Mouse (Mus musculus): ENCODE data around the gene Ncapd3.
A peak's percentile ranks its signal among the peaks of the same experiment; 100 is the strongest.

The Ncapd3 gene

GRCm38 (mm10) chr9:27029828-27030762, at the start of gene Ncapd3, which contains the start of gene Vps26b:
Gene Ncapd3, plus strand, starts transcription at chr9:27030175.
Gene Vps26b, minus strand, starts transcription at chr9:27030065.
- DNase-seq = peak; percentile 96

- DNase-seq = no peak
These were observed 44.8 kb upstream of the Ncapd3 start for GRCm38 (mm10) chr9:26985090-26985613.

- no peak for DNase-seq
These were observed 44.2 kb upstream of the Ncapd3 start for GRCm38 (mm10) chr9:26985668-26986277.

GRCm38 (mm10) chr9:26990181-26990580, 39.8 kb upstream of the Ncapd3 start:
- no peak for DNase-seq

- DNase-seq = no peak
These were observed 36.9 kb upstream of the Ncapd3 start for GRCm38 (mm10) chr9:26993118-26993517.

DNA sequence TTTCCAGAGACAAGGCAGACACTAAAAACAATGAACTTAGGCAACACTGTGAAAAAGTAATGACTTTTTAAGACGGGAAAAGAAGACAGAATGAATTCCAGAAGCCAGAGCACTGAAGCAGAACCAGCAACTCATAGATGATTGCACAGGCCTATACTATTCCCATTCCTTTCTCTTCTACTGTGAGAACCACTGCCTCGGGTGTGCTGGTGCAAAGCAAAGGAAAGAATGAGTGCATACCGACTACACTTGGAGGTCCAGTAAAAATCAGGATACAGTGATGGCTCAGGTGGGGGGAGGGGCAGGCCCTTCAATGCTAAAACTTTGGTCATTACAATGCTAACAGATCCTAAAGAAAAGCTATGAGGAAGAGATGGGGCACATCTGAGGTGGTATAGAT, 36.1 kb upstream of the Ncapd3 start:
- no peak for DNase-seq

DNA sequence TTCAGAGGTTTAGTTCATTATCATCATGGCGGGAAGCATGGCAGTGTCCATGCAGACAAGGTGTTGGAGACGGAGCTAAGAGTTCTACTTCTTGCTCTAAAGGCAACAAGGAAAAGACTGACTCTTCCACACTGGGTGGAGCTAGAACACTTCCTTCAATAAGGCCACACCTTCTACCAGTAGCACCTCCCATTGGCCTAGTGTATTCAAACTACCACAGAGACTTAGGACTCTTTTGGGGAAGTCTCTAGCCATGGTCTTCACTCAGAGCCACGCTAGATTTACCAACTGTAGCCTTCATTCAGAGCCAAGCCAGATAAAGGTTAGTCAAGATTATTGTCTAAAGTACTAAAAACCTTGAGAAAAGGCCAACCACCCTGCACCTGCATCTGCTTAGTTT, 32.9 kb upstream of the Ncapd3 start:
- DNase-seq = no peak

GRCm38 (mm10) chr9:26997501-26997900, 32.5 kb upstream of the Ncapd3 start:
- no peak for DNase-seq

- DNase-seq = no peak
These were observed 31.1 kb upstream of the Ncapd3 start for GRCm38 (mm10) chr9:26998669-26999460.

GRCm38 (mm10) chr9:26999461-27000395, 30.2 kb upstream of the Ncapd3 start, which contains the start of the genes Acad8 and Thyn1:
Gene Acad8, minus strand, starts transcription at chr9:26999566.
Gene Thyn1, plus strand, starts transcription at chr9:26999710.
- peak; percentile 96 for DNase-seq

GRCm38 (mm10) chr9:27005231-27005630, 24.7 kb upstream of the Ncapd3 start:
- DNase-seq = no peak

DNA sequence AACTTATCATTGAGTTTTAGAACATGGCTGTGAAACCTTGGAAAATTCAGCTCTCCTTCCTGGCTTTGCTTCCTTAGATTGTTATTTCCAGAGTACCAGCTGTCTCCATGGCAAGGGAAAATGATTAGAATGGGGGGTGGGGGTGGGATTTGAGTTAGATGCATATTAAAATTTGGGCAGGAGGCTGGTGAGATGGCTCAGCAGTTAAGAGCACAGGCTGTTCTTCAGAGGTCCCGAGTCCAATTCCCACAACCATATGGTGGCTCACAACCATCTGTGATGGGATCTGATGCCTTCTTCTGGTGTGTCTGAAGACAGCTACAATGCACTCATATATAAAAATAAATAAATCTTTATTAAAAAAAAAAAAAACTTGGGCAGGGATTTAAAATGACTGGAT, 24.0 kb upstream of the Ncapd3 start:
- no peak for DNase-seq

GRCm38 (mm10) chr9:27006866-27007265, 23.1 kb upstream of the Ncapd3 start:
- no peak for DNase-seq

DNA sequence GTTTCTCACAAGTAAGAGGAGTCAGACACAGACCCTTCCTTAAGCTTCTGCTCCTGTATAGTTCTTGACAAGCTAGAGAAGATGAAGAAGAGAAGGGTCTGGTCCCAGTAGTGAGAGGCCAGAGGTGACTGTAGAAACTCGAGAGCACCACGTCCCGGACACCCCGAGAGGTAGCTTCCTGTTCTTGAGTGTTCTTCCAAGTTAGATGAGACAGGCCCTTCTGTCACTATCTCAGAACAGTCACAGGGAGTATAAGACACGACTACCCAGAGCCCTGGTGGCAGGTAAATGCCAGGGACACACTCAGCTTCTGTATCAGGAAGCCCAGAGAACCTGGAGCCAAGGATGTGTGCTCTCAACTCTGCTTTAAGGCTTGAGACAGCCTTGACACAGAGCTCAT, 20.7 kb upstream of the Ncapd3 start:
- DNase-seq = no peak

- DNase-seq = no peak
These were observed 18.4 kb upstream of the Ncapd3 start for GRCm38 (mm10) chr9:27011572-27011971.

- DNase-seq = no peak
These were observed 11.0 kb upstream of the Ncapd3 start for GRCm38 (mm10) chr9:27018961-27019360.

GRCm38 (mm10) chr9:27023681-27024080, 6.3 kb upstream of the Ncapd3 start:
- no peak for DNase-seq

DNA sequence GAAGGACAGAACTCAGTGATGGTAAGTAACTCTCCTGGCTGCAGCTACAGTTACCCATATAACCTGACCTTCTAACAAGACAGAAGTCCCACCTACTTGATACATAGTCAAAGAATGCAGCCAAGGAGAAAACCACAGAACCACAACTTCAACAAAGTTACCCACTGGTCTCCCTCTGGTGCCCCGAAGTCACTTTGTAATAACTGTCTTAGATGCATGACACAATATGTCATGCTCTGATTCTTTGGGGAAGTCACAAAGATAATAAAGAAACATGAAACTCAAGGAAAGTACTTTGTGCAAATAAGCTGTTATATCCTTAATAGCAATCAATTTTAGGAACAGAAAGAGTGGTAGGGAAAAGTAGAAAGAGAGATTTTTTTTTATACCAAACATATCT, 3.3 kb upstream of the Ncapd3 start:
- no peak for DNase-seq

- peak; percentile 80 for DNase-seq
These were observed 750 bp upstream of the Ncapd3 start for GRCm38 (mm10) chr9:27029022-27029827.

DNA sequence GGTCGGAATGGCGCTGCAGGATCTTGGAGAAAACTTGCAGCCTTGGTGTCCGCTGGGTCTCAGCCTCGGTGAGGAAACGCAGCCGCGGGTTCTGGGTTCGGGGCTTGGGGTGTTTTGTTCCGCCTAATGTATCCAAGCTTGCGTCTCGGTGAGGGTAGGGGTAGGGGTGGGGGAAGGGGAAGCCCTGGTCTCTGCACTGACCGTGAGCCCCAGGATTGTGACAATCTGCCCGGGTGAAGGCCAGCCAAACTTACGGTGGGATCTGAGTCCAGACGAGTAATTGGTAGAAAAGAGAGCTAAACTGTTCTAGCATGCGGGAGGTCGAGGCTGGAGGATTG, 757 bp downstream of the Ncapd3 start:
- DNase-seq = no peak

- DNase-seq = no peak
These were observed 13.9 kb downstream of the Ncapd3 start for GRCm38 (mm10) chr9:27043892-27044291.

All from cerebellum, adult 9-11 months (tissue).